Mouse (Mus musculus) forebrain, embryonic 15.5 days (tissue): ENCODE data around the gene Ctxn2. TPM values are rescaled to one million over a fixed set of nuclear protein-coding genes. Genes with fewer than 3 reads are reported as not detected.
"Not testable (repeated sequence)": the region's sequence is repeated elsewhere in the genome, so short reads cannot be mapped to it uniquely, and the experiment has no call there.

Source experiments
- ATAC-seq: fragments of 200-750 bp; cut with Nextera tagmentation; replicated peaks from 2 replicates; pipeline ENCODE4 v1.8.0; 2017; ENCODE audit warnings: mild to moderate bottlenecking, moderate TSS enrichment, moderate library complexity
- H3K27ac ChIP-seq: fragments of 300-500 bp; sonication (generic); replicated peaks from 2 replicates; pipeline ENCODE4 v1.5.1; 2015; ENCODE audit warnings: mild to moderate bottlenecking, inconsistent platforms
- H3K27me3 ChIP-seq: fragments of 300-500 bp; sonication (generic); 2 replicates; pipeline ENCODE4 v1.6.1; 2015; ENCODE audit warnings: inconsistent platforms
- H3K36me3 ChIP-seq: fragments of 300-500 bp; sonication (generic); 2 replicates; pipeline ENCODE4 v1.6.1; 2015; ENCODE audit warnings: mild to moderate bottlenecking, inconsistent platforms
- H3K4me1 ChIP-seq: fragments of 300-500 bp; sonication (generic); 2 replicates; pipeline ENCODE4 v1.6.1; 2015; ENCODE audit warnings: inconsistent platforms
- H3K4me2 ChIP-seq: fragments of 300-500 bp; sonication (generic); replicated peaks from 2 replicates; pipeline ENCODE4 v1.6.1; 2015; ENCODE audit warnings: mild to moderate bottlenecking, inconsistent platforms
- H3K4me3 ChIP-seq: fragments of 300-500 bp; sonication (generic); 2 replicates; pipeline ENCODE4 v1.5.1; 2015; ENCODE audit warnings: mild to moderate bottlenecking, inconsistent platforms
- H3K9ac ChIP-seq: fragments of 300-500 bp; sonication (generic); replicated peaks from 2 replicates; pipeline ENCODE4 v1.6.1; 2015; ENCODE audit warnings: mild to moderate bottlenecking, inconsistent platforms
- H3K9me3 ChIP-seq: fragments of 300-500 bp; sonication (generic); 2 replicates; pipeline ENCODE4 v1.6.1; 2016; ENCODE audit warnings: inconsistent platforms
- WGBS: fragments of 180-500 bp; shearing (Covaris S2); methylation state at CpG from one replicate; pipeline ENCODE4 v1.1.7; 2015; ENCODE audit warnings: mixed read lengths; 5-methylcytosine and 5-hydroxymethylcytosine counted together
- polyA plus RNA-seq: library from polyadenylated mRNA; unstranded; fragments of >200 nt; fragmentation: Nextera tagmentation; extraction: Ambion mirVana; gene quantifications from 2 replicates; pipeline ENCODE4 v1.2.1, GENCODE M21; 2015

Gene Ctxn2
- polyA plus RNA-seq: 4.6 and 4.7 TPM in 2 replicates

GRCm38 (mm10) chr2:125135903-125136811 lies at the start of gene Ctxn2:
Gene Ctxn2, plus strand, starts transcription at chr2:125136692.
- under 1% methylated on average over 39 of the region's 39 CpGs for whole genome bisulfite sequencing
- Histone ChIP-seq H3K36me3 (no peaks in the 10 kb centered on the region), H3K4me3 (peak within 1 kb of the TSS; percentile 53), H3K4me2 (peak within 1 kb of the TSS; percentile 70), H3K4me1 (peaks cover 8% of the 10 kb centered on the region; the same call in 1 of the 2 replicates), H3K9ac (peak within 1 kb of the TSS; percentile 54), H3K9me3 (no peaks in the 10 kb centered on the region), H3K27me3 (no peaks in the 10 kb centered on the region), H3K27ac (peak within 1 kb of the TSS; percentile 75)
- ATAC-seq: peak; percentile 79

- Histone ChIP-seq H3K9me3 (no peaks in the 10 kb centered on the region), H3K27me3 (no peaks in the 10 kb centered on the region), H3K27ac (no peak overlapping the region), H3K9ac (no peak overlapping the region), H3K4me1 (no peaks in the 10 kb centered on the region), H3K4me3 (no peak overlapping the region), H3K36me3 (peaks cover 53% of the 10 kb centered on the region), H3K4me2 (no peak overlapping the region)
- ATAC-seq: no peak
- 93% methylated on average over 7 of the region's 7 CpGs for WGBS
Measured at GRCm38 (mm10) chr2:125088757-125089156, 47.7 kb upstream of the Ctxn2 start.

GRCm38 (mm10) chr2:125092123-125092522 lies 44.4 kb upstream of the Ctxn2 start:
- H3K9me3 ChIP-seq, H3K9ac ChIP-seq, H3K27ac ChIP-seq, H3K4me1 ChIP-seq, ATAC-seq, H3K4me3 ChIP-seq, H3K4me2 ChIP-seq, H3K27me3 ChIP-seq: not testable (repeated sequence)
- peaks cover 55% of the 10 kb centered on the region for H3K36me3 ChIP-seq
- WGBS: 97% methylated on average over 3 of the region's 3 CpGs

GRCm38 (mm10) chr2:125104491-125104890 lies 32.0 kb upstream of the Ctxn2 start:
- not testable (repeated sequence) for H3K4me3 ChIP-seq, H3K9me3 ChIP-seq, H3K4me1 ChIP-seq, ATAC-seq, H3K27ac ChIP-seq, H3K9ac ChIP-seq, H3K27me3 ChIP-seq, H3K4me2 ChIP-seq
- WGBS: 95% methylated on average over 13 of the region's 13 CpGs
- H3K36me3 ChIP-seq: peaks cover 62% of the 10 kb centered on the region

- H3K9ac ChIP-seq, H3K4me3 ChIP-seq, H3K4me1 ChIP-seq, H3K27me3 ChIP-seq, H3K4me2 ChIP-seq, ATAC-seq, H3K27ac ChIP-seq, H3K9me3 ChIP-seq: not testable (repeated sequence)
- H3K36me3 ChIP-seq: peaks cover 47% of the 10 kb centered on the region
- 67% methylated on average over 4 of the region's 4 CpGs for WGBS
Measured at GRCm38 (mm10) chr2:125106536-125106935, 30.0 kb upstream of the Ctxn2 start.

GRCm38 (mm10) chr2:125119381-125120110 lies 16.9 kb upstream of the Ctxn2 start:
- Histone ChIP-seq H3K9me3 (no peaks in the 10 kb centered on the region), H3K4me1 (peaks cover 37% of the 10 kb centered on the region), H3K27me3 (no peaks in the 10 kb centered on the region), H3K9ac (no peak overlapping the region), H3K4me2 (no peak overlapping the region), H3K4me3 (no peak overlapping the region), H3K27ac (no peak overlapping the region; the same call in 1 of the 2 replicates), H3K36me3 (peaks cover 18% of the 10 kb centered on the region)
- no peak for ATAC-seq
- 66% methylated on average over 6 of the region's 6 CpGs for WGBS

- Histone ChIP-seq H3K4me3 (peak overlapping the region; percentile 69), H3K27me3 (no peaks in the 10 kb centered on the region), H3K9ac (peak overlapping the region; percentile 95), H3K4me1 (peaks cover 32% of the 10 kb centered on the region), H3K9me3 (no peaks in the 10 kb centered on the region), H3K4me2 (peak overlapping the region; percentile 52), H3K27ac (peak overlapping the region; percentile 94), H3K36me3 (no peaks in the 10 kb centered on the region)
- under 1% methylated on average over 4 of the region's 4 CpGs for WGBS
- ATAC-seq: peak; percentile 15; the same call in 1 of the 2 replicates
Measured at GRCm38 (mm10) chr2:125122288-125122623, 14.2 kb upstream of the Ctxn2 start.

- ATAC-seq: peak; percentile 83
- H3K4me1 ChIP-seq: peaks cover 32% of the 10 kb centered on the region
- no peaks in the 10 kb centered on the region for H3K27me3 ChIP-seq
- no peaks in the 10 kb centered on the region for H3K36me3 ChIP-seq
- peak overlapping the region; percentile 69 for H3K4me3 ChIP-seq
- H3K4me2 ChIP-seq: peak overlapping the region; percentile 52
- peak overlapping the region; percentile 94 for H3K27ac ChIP-seq
- under 1% methylated on average over 39 of the region's 59 CpGs for WGBS
- H3K9ac ChIP-seq: peak overlapping the region; percentile 95
- no peaks in the 10 kb centered on the region for H3K9me3 ChIP-seq
Measured at GRCm38 (mm10) chr2:125122624-125123476, 13.6 kb upstream of the Ctxn2 start.

GRCm38 (mm10) chr2:125123477-125123852 lies 13.0 kb upstream of the Ctxn2 start, which contains the start of gene Myef2:
Gene Myef2, minus strand, starts transcription at chr2:125123661.
- Histone ChIP-seq H3K9me3 (no peaks in the 10 kb centered on the region), H3K9ac (peak within 1 kb of the TSS; percentile 95), H3K27ac (peak within 1 kb of the TSS; percentile 94), H3K4me2 (peak within 1 kb of the TSS; percentile 52), H3K4me3 (peak within 1 kb of the TSS; percentile 69), H3K4me1 (peaks cover 32% of the 10 kb centered on the region), H3K36me3 (no peaks in the 10 kb centered on the region), H3K27me3 (no peaks in the 10 kb centered on the region)
- 1% methylated on average over 42 of the region's 48 CpGs for WGBS
- ATAC-seq: peak; percentile 88

GRCm38 (mm10) chr2:125125824-125126223 lies 10.7 kb upstream of the Ctxn2 start:
- Histone ChIP-seq H3K9ac (no peak overlapping the region), H3K4me1 (peaks cover 14% of the 10 kb centered on the region), H3K9me3 (no peaks in the 10 kb centered on the region), H3K4me3 (no peak overlapping the region), H3K27ac (no peak overlapping the region), H3K4me2 (no peak overlapping the region), H3K36me3 (no peaks in the 10 kb centered on the region), H3K27me3 (no peaks in the 10 kb centered on the region)
- 44% methylated on average over 4 of the region's 4 CpGs for WGBS
- ATAC-seq: no peak

GRCm38 (mm10) chr2:125126792-125127191 lies 9.7 kb upstream of the Ctxn2 start:
- no peak overlapping the region for H3K4me3 ChIP-seq
- H3K27ac ChIP-seq: no peak overlapping the region
- peaks cover 4% of the 10 kb centered on the region for H3K4me1 ChIP-seq
- no peak for ATAC-seq
- no peak overlapping the region for H3K4me2 ChIP-seq
- H3K9ac ChIP-seq: no peak overlapping the region
- no peaks in the 10 kb centered on the region for H3K9me3 ChIP-seq
- H3K27me3 ChIP-seq: no peaks in the 10 kb centered on the region
- WGBS: 87% methylated on average over 3 of the region's 3 CpGs
- H3K36me3 ChIP-seq: no peaks in the 10 kb centered on the region
